Mouse (Mus musculus) MEL (cell line): ENCODE measurements at regions not wholly inside any gene's neighbourhood (a gene's known extent, or its start where the extent isn't known, plus 50 kb on each side); places are given as distances from the start of the nearest gene placed in this dataset.

Source experiments
- DNase-seq: peaks from one replicate; pipeline ENCODE4 v3.0.0; 2011; ENCODE audit warnings: low read depth, low spot score
- H3K27ac ChIP-seq: 2 replicates; pipeline ENCODE4 v1.5.1; 2012; ENCODE audit warnings: low read depth, mild to moderate bottlenecking, control low read depth, low read length, moderate library complexity; ENCODE audit not compliant: control insufficient read depth
- H3K27me3 ChIP-seq, 2 experiments: fragments of 150-350 bp in 1 of 2; sonication (generic) in 1 of 2; 2 replicates each; pipeline ENCODE4 v1.6.1; 2012; ENCODE audit warnings: low read length in 2 of 2, mild to moderate bottlenecking in 2 of 2, improper control_type of control experiment in 1 of 2, moderate library complexity in 1 of 2; ENCODE audit not compliant: insufficient read depth in 2 of 2, control insufficient read depth in 1 of 2
- H3K36me3 ChIP-seq, 2 experiments: 2 replicates each; pipeline ENCODE4 v1.6.1; 2012 to 2014; ENCODE audit warnings: low read length in 2 of 2, improper control_type of control experiment in 1 of 2, inconsistent platforms in 1 of 2, mild to moderate bottlenecking in 1 of 2; ENCODE audit not compliant: insufficient read depth in 2 of 2, control insufficient read depth in 1 of 2
- H3K4me1 ChIP-seq, 2 experiments: fragments of 150-350 bp in 1 of 2; sonication (generic) in 1 of 2; 2 replicates each; pipeline ENCODE4 v1.6.1; 2012; ENCODE audit warnings: low read length in 2 of 2, improper control_type of control experiment in 1 of 2, mild to moderate bottlenecking in 1 of 2; ENCODE audit not compliant: insufficient read depth in 2 of 2, control insufficient read depth in 1 of 2
- H3K4me3 ChIP-seq, 2 experiments: fragments of 150-350 bp in 1 of 2; sonication (generic) in 1 of 2; 2 replicates each; pipeline ENCODE4 v1.5.1; 2012; ENCODE audit warnings: low read depth in 2 of 2, low read length in 2 of 2, mild to moderate bottlenecking in 2 of 2, moderate library complexity in 2 of 2, control low read depth in 1 of 2, improper control_type of control experiment in 1 of 2; ENCODE audit not compliant: control insufficient read depth in 1 of 2, insufficient read depth in 1 of 2
- H3K79me2 ChIP-seq: 2 replicates; pipeline ENCODE4 v1.6.1; 2012; ENCODE audit warnings: mild to moderate bottlenecking, low read length, moderate library complexity; ENCODE audit not compliant: control insufficient read depth, poor library complexity, insufficient read depth
- H3K9ac ChIP-seq: 2 replicates; pipeline ENCODE4 v1.6.1; 2012; ENCODE audit warnings: low read depth, mild to moderate bottlenecking, control low read depth, low read length, moderate library complexity; ENCODE audit not compliant: control insufficient read depth, poor library complexity, severe bottlenecking
- H3K9me3 ChIP-seq: fragments of 150-350 bp; sonication (generic); replicated peaks from 2 replicates; pipeline ENCODE4 v1.6.1; 2012; ENCODE audit warnings: mild to moderate bottlenecking, low read length, improper control_type of control experiment, moderate library complexity; ENCODE audit not compliant: insufficient read depth
- BHLHE40 ChIP-seq: IDR thresholded peaks from 2 replicates; pipeline ENCODE4 v1.6.1; 2012; ENCODE audit warnings: low read depth, mild to moderate bottlenecking, inconsistent platforms, low read length, improper control_type of control experiment, borderline replicate concordance
- CHD2 ChIP-seq: IDR thresholded peaks from 2 replicates; pipeline ENCODE4 v1.6.1; 2011; ENCODE audit warnings: low read length, improper control_type of control experiment
- EP300 ChIP-seq, 2 experiments: IDR thresholded peaks; 2 replicates each; pipeline ENCODE4 v1.6.1; 2011; ENCODE audit warnings: improper control_type of control experiment in 2 of 2, low read length in 2 of 2, low read depth in 1 of 2, mild to moderate bottlenecking in 1 of 2
- JUND ChIP-seq: IDR thresholded peaks from 2 replicates; pipeline ENCODE4 v1.6.1; 2011; ENCODE audit warnings: low read depth, mild to moderate bottlenecking, improper control_type of control experiment, low read length
- KAT2A ChIP-seq: conservative IDR thresholded peaks from 2 replicates; pipeline ENCODE4 v1.6.1; 2012; ENCODE audit warnings: low read depth, low read length, improper control_type of control experiment, inconsistent platforms
- NRF1 ChIP-seq: IDR thresholded peaks from 2 replicates; pipeline ENCODE4 v1.6.1; 2014; ENCODE audit warnings: low read depth, mild to moderate bottlenecking, inconsistent platforms, low read length, improper control_type of control experiment, moderate library complexity; ENCODE audit not compliant: poor library complexity, insufficient read depth, severe bottlenecking
- POLR2A ChIP-seq, 2 experiments: IDR thresholded peaks; 2 replicates each; pipeline ENCODE4 v1.6.1; 2011 to 2012; ENCODE audit warnings: low read length in 2 of 2, mild to moderate bottlenecking in 2 of 2, control low read depth in 1 of 2, improper control_type of control experiment in 1 of 2, low read depth in 1 of 2, moderate library complexity in 1 of 2; ENCODE audit not compliant: control insufficient read depth in 1 of 2, insufficient read depth in 1 of 2, poor library complexity in 1 of 2
- POLR2AphosphoS5 ChIP-seq: IDR thresholded peaks from 2 replicates; pipeline ENCODE4 v1.6.1; 2012; ENCODE audit warnings: low read depth, borderline replicate concordance, mild to moderate bottlenecking, inconsistent platforms, low read length, moderate library complexity, mixed read lengths
- TAL1 ChIP-seq: IDR thresholded peaks from 2 replicates; pipeline ENCODE4 v1.6.1; 2012; ENCODE audit warnings: mild to moderate bottlenecking, inconsistent platforms, low read length, moderate library complexity, mixed read lengths
- TBP ChIP-seq: IDR thresholded peaks from 2 replicates; pipeline ENCODE4 v1.8.0; 2011; ENCODE audit warnings: low read depth, low read length, improper control_type of control experiment
- USF2 ChIP-seq, 2 experiments: IDR thresholded peaks; 2 replicates each; pipeline ENCODE4 v1.6.1; 2011 to 2012; ENCODE audit warnings: improper control_type of control experiment in 2 of 2, low read length in 2 of 2, borderline replicate concordance in 1 of 2, inconsistent platforms in 1 of 2, low read depth in 1 of 2, mild to moderate bottlenecking in 1 of 2; ENCODE audit not compliant: insufficient read depth in 1 of 2
- ZNF384 ChIP-seq: IDR thresholded peaks from 2 replicates; pipeline ENCODE4 v1.6.1; 2012; ENCODE audit warnings: low read depth, mild to moderate bottlenecking, inconsistent platforms, low read length, improper control_type of control experiment

DNA sequence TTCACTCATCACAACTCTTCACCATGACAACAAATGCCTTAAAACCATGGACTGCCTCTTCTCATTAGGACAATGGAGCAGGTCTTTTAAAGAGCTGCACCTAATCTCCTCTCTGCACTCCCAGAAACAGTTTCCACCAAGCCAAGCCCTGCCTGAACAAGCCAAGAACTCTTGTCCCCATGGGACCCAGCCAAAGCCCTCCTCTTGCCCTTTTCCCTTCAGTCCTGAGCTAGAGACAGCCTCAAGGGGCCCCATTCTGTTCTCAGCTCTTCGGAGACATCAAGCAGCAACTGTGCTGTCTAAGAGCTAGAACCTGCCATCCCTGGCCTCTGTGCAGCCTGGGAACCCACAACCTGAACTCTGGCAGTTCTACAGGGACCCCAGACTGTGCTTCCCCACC is 345.0 kb upstream of the Irak1bp1 start:
- Histone ChIP-seq H3K9me3 (no peaks in the 10 kb centered on the region), H3K4me3 (no peak overlapping the region), H3K79me2 (no peaks in the 10 kb centered on the region), H3K27ac (no peak overlapping the region), H3K36me3 (no peaks in the 10 kb centered on the region), H3K9ac (no peak overlapping the region), H3K27me3 (no peaks in the 10 kb centered on the region), H3K4me1 (no peaks in the 10 kb centered on the region)
- no peak for DNase-seq
- TF ChIP-seq NRF1 (no peak), JUND (no peak), POLR2A (IDR thresholded peaks at IDR 0.05; ENCODE audit: control insufficient read depth in 1 of 2, insufficient read depth in 1 of 2, low read depth in 1 of 2, low read length in 2 of 2, poor library complexity in 1 of 2) (no peak), EP300 (IDR thresholded peaks at IDR 0.05; ENCODE audit: low read depth in 1 of 2, low read length in 2 of 2) (no peak), ZNF384 (no peak), CHD2 (no peak), POLR2AphosphoS5 (no peak), USF2 (IDR thresholded peaks at IDR 0.05; ENCODE audit: borderline replicate concordance in 1 of 2, insufficient read depth in 1 of 2, low read depth in 1 of 2, low read length in 2 of 2) (no peak), BHLHE40 (no peak), TBP (no peak), TAL1 (no peak)

GRCm38 (mm10) chr9:82493440-82493839 is 335.9 kb upstream of the Irak1bp1 start:
- no peaks in the 10 kb centered on the region for H3K79me2 ChIP-seq
- no peak for DNase-seq

GRCm38 (mm10) chr9:82510014-82510413 is 319.3 kb upstream of the Irak1bp1 start:
- no peaks in the 10 kb centered on the region for H3K79me2 ChIP-seq
- H3K4me1 ChIP-seq, result no peaks in the 10 kb centered on the region
- no peak overlapping the region for H3K4me3 ChIP-seq
- no peak for TF ChIP-seq KAT2A
- no peaks in the 10 kb centered on the region; a peak in 1 of 4 replicates for H3K27me3 ChIP-seq
- no peak overlapping the region for H3K9ac ChIP-seq
- H3K36me3 ChIP-seq, result no peaks in the 10 kb centered on the region
- DNase-seq, result no peak
- no peaks in the 10 kb centered on the region for H3K9me3 ChIP-seq
- no peak overlapping the region for H3K27ac ChIP-seq

More at GRCm38 (mm10) chr9:82493440-82493839, 335.9 kb upstream of the Irak1bp1 start:
- no peaks in the 10 kb centered on the region for H3K4me1 ChIP-seq
- H3K4me3 ChIP-seq, result no peak overlapping the region
- H3K9me3 ChIP-seq, result no peaks in the 10 kb centered on the region
- no peaks in the 10 kb centered on the region for H3K36me3 ChIP-seq
- no peak for TF ChIP-seq TBP
- H3K9ac ChIP-seq, result no peak overlapping the region
- H3K27me3 ChIP-seq, result no peaks in the 10 kb centered on the region
- H3K27ac ChIP-seq, result no peak overlapping the region
